Mouse (Mus musculus) kidney, embryonic 14.5 days (tissue): ENCODE measurements around the gene Srebf1. TPM values are rescaled to one million over a fixed set of nuclear protein-coding genes. Genes with fewer than 3 reads are reported as not detected.

Experiments used
- ATAC-seq: fragments of 200-750 bp; cut with Nextera tagmentation; 2 replicates; pipeline ENCODE4 v1.8.0; 2017; ENCODE audit warnings: moderate number of reproducible peaks, mild to moderate bottlenecking, moderate TSS enrichment, moderate library complexity; ENCODE audit not compliant: low FRiP score, low TSS enrichment
- H3K27ac ChIP-seq: fragments of 300-500 bp; sonication (generic); 2 replicates; pipeline ENCODE4 v1.5.1; 2014; ENCODE audit warnings: low read depth, mild to moderate bottlenecking, low read length, moderate library complexity, mixed read lengths
- H3K27me3 ChIP-seq: fragments of 300-500 bp; sonication (generic); 2 replicates; pipeline ENCODE4 v1.6.1; 2014; ENCODE audit warnings: mild to moderate bottlenecking, low read length; ENCODE audit not compliant: control insufficient read depth, insufficient read depth
- H3K36me3 ChIP-seq: fragments of 300-500 bp; sonication (generic); 2 replicates; pipeline ENCODE4 v1.6.1; 2014; ENCODE audit warnings: low read length, mixed read lengths; ENCODE audit not compliant: control insufficient read depth, insufficient read depth
- H3K4me1 ChIP-seq: fragments of 300-500 bp; sonication (generic); 2 replicates; pipeline ENCODE4 v1.6.1; 2014; ENCODE audit warnings: low read length, mixed read lengths; ENCODE audit not compliant: control insufficient read depth, insufficient read depth
- H3K4me2 ChIP-seq: fragments of 300-500 bp; sonication (generic); replicated peaks from 2 replicates; pipeline ENCODE4 v1.6.1; 2014; ENCODE audit warnings: low read depth, mild to moderate bottlenecking, low read length
- H3K4me3 ChIP-seq: fragments of 300-500 bp; sonication (generic); 2 replicates; pipeline ENCODE4 v1.5.1; 2014; ENCODE audit warnings: mild to moderate bottlenecking, low read length
- H3K9ac ChIP-seq: fragments of 300-500 bp; sonication (generic); 2 replicates; pipeline ENCODE4 v1.6.1; 2014; ENCODE audit warnings: low read depth, mild to moderate bottlenecking, low read length, moderate library complexity
- H3K9me3 ChIP-seq: fragments of 300-500 bp; sonication (generic); 2 replicates; pipeline ENCODE4 v1.6.1; 2016; ENCODE audit warnings: low read length; ENCODE audit not compliant: control insufficient read depth
- WGBS: fragments of 180-500 bp; shearing (Covaris S2); extraction: QIAGEN DNeasy Blood & Tissue Kit; methylation state at CpG from one replicate; pipeline ENCODE4 v1.1.7; 2014; 5-methylcytosine and 5-hydroxymethylcytosine counted together
- polyA plus RNA-seq: library from polyadenylated mRNA; unstranded; fragments of >200 nt; fragmentation: Nextera tagmentation; extraction: Ambion mirVana; gene quantifications from 2 replicates; pipeline ENCODE4 v1.2.1, GENCODE M21; 2014

The Srebf1 gene
- polyA plus RNA-seq, 1 experiment from 2014 or later, result 58.8 TPM

- Histone ChIP-seq H3K27ac (peak overlapping the region; percentile 60; the same call in 1 of the 2 replicates), H3K36me3 (peaks cover 3% of the 10 kb centered on the region; the same call in 1 of the 2 replicates), H3K4me1 (peaks cover 16% of the 10 kb centered on the region), H3K4me2 (peak overlapping the region; percentile 60), H3K27me3 (no peaks in the 10 kb centered on the region), H3K9me3 (no peaks in the 10 kb centered on the region), H3K4me3 (peak overlapping the region; percentile 67), H3K9ac (peak overlapping the region; percentile 72; the same call in 1 of the 2 replicates)
- WGBS, result 32% methylated on average over 8 of the region's 8 CpGs
- no peak for ATAC-seq
Observed at GRCm38 (mm10) chr11:60219609-60220008, 2.8 kb downstream of the Srebf1 start.

DNA sequence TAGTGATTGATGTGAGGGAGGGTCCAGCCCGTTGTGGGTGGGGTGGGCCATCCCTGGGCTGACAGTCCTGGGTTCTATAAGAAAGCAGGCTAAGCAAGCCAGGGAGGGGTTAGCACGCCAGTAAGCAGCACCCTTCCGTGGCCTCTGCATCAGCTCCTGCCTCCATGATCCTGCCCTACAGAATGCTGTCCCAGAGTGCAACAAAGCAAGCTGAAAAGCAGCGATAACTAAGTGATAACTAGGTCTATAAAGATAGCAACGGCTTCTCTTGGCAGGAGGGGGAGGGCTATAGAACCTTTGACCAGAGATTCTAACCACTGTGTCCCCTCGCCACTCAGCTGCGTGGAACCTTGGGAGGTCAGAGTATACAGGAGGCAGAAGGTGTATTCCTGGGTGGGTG is 4.9 kb downstream of the Srebf1 start:
- WGBS, result 85% methylated on average over 7 of the region's 7 CpGs
- H3K4me3 ChIP-seq, result no peak overlapping the region
- H3K4me1 ChIP-seq, result peaks cover 20% of the 10 kb centered on the region
- no peaks in the 10 kb centered on the region for H3K9me3 ChIP-seq
- H3K36me3 ChIP-seq, result peaks cover 3% of the 10 kb centered on the region; the same call in 1 of the 2 replicates
- no peak overlapping the region for H3K27ac ChIP-seq
- H3K4me2 ChIP-seq, result no peak overlapping the region
- no peak overlapping the region for H3K9ac ChIP-seq
- no peak for ATAC-seq
- no peaks in the 10 kb centered on the region for H3K27me3 ChIP-seq

- Histone ChIP-seq H3K4me3 (no peak overlapping the region), H3K4me1 (peaks cover 27% of the 10 kb centered on the region), H3K27me3 (no peaks in the 10 kb centered on the region), H3K9ac (no peak overlapping the region), H3K9me3 (no peaks in the 10 kb centered on the region), H3K36me3 (peaks cover 3% of the 10 kb centered on the region; the same call in 1 of the 2 replicates), H3K4me2 (no peak overlapping the region), H3K27ac (no peak overlapping the region)
- ATAC-seq, result no peak
- 63% methylated on average over 1 of the region's 1 CpGs for WGBS
Observed at GRCm38 (mm10) chr11:60216671-60217070, 5.7 kb downstream of the Srebf1 start.

- no peak overlapping the region for H3K27ac ChIP-seq
- peaks cover 45% of the 10 kb centered on the region for H3K4me1 ChIP-seq
- H3K9me3 ChIP-seq, result no peaks in the 10 kb centered on the region
- ATAC-seq, result no peak
- no peaks in the 10 kb centered on the region for H3K27me3 ChIP-seq
- peaks cover 3% of the 10 kb centered on the region; the same call in 1 of the 2 replicates for H3K36me3 ChIP-seq
- 65% methylated on average over 6 of the region's 6 CpGs for whole genome bisulfite sequencing
- no peak overlapping the region for H3K4me2 ChIP-seq
- no peak overlapping the region for H3K4me3 ChIP-seq
- peak overlapping the region; percentile 9; the same call in 1 of the 2 replicates for H3K9ac ChIP-seq
Observed at GRCm38 (mm10) chr11:60213266-60213665, 9.1 kb downstream of the Srebf1 start.

DNA sequence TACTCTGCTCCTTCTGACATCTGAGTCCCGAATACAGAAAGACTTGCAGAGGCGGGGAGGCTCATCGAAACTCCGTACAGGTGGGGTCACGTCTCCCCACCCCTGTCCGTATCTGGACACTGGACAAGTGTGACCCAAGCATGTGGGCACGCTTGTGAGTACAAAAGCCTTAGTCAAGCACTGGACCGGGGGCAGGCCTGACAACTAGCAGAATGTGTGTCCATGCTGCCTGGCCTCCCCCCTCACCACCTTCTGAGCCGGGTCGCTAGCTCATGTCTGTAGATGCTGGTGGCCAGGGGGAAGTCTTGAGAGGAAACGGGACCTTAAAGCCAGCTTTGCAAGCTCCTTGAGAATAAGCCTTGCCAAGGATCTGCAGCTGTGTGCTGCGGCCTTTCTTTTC is 10.6 kb downstream of the Srebf1 start:
- no peaks in the 10 kb centered on the region for H3K27me3 ChIP-seq
- H3K9ac ChIP-seq, result no peak overlapping the region
- H3K36me3 ChIP-seq, result peaks cover 5% of the 10 kb centered on the region
- H3K9me3 ChIP-seq, result no peaks in the 10 kb centered on the region
- peaks cover 50% of the 10 kb centered on the region for H3K4me1 ChIP-seq
- H3K27ac ChIP-seq, result no peak overlapping the region
- no peak overlapping the region for H3K4me3 ChIP-seq
- no peak overlapping the region for H3K4me2 ChIP-seq
- WGBS, result 42% methylated on average over 12 of the region's 12 CpGs
- no peak for ATAC-seq

- H3K27me3 ChIP-seq, result no peaks in the 10 kb centered on the region
- H3K4me1 ChIP-seq, result peaks cover 53% of the 10 kb centered on the region
- H3K9ac ChIP-seq, result no peak overlapping the region
- H3K4me2 ChIP-seq, result peak overlapping the region; percentile 67; the same call in 1 of the 2 replicates
- no peak for ATAC-seq
- H3K27ac ChIP-seq, result no peak overlapping the region
- no peaks in the 10 kb centered on the region for H3K9me3 ChIP-seq
- no peak overlapping the region for H3K4me3 ChIP-seq
- H3K36me3 ChIP-seq, result peaks cover 11% of the 10 kb centered on the region
- WGBS, result 49% methylated on average over 3 of the region's 3 CpGs
Observed at GRCm38 (mm10) chr11:60211152-60211551, 11.2 kb downstream of the Srebf1 start.

- peaks cover 18% of the 10 kb centered on the region for H3K36me3 ChIP-seq
- no peaks in the 10 kb centered on the region for H3K27me3 ChIP-seq
- peak overlapping the region; percentile 39 for H3K4me3 ChIP-seq
- no peaks in the 10 kb centered on the region for H3K9me3 ChIP-seq
- H3K4me2 ChIP-seq, result peak overlapping the region; percentile 67
- 1% methylated on average over 47 of the region's 47 CpGs for WGBS
- H3K4me1 ChIP-seq, result peaks cover 54% of the 10 kb centered on the region
- ATAC-seq, result peak; percentile 88
- peak overlapping the region; percentile 48; the same call in 1 of the 2 replicates for H3K27ac ChIP-seq
- H3K9ac ChIP-seq, result peak overlapping the region; percentile 50
Observed at GRCm38 (mm10) chr11:60210305-60210724, 12.1 kb downstream of the Srebf1 start.

DNA sequence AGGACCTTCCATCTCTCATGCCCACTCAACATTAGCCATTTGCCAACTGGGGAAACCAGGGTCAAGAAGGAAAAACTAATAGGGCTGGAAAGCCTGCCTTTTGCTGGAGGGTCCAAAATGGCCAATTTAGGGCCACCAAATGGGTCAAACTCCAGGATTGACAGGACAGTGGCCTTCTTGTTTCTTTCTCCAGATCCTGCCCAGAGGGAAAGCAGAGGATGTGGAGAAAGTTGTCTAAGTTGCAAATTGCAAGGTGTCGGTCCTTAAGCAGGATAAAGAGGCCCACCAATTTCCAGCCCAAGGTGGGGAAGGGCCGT is 12.5 kb downstream of the Srebf1 start:
- Histone ChIP-seq H3K9me3 (no peaks in the 10 kb centered on the region), H3K36me3 (peaks cover 22% of the 10 kb centered on the region), H3K4me1 (peaks cover 54% of the 10 kb centered on the region), H3K9ac (peak overlapping the region; percentile 50), H3K4me2 (peak overlapping the region; percentile 67), H3K27me3 (no peaks in the 10 kb centered on the region), H3K27ac (peak overlapping the region; percentile 48; the same call in 1 of the 2 replicates), H3K4me3 (peak overlapping the region; percentile 39)
- ATAC-seq, result no peak
- 5% methylated on average over 2 of the region's 2 CpGs for WGBS

DNA sequence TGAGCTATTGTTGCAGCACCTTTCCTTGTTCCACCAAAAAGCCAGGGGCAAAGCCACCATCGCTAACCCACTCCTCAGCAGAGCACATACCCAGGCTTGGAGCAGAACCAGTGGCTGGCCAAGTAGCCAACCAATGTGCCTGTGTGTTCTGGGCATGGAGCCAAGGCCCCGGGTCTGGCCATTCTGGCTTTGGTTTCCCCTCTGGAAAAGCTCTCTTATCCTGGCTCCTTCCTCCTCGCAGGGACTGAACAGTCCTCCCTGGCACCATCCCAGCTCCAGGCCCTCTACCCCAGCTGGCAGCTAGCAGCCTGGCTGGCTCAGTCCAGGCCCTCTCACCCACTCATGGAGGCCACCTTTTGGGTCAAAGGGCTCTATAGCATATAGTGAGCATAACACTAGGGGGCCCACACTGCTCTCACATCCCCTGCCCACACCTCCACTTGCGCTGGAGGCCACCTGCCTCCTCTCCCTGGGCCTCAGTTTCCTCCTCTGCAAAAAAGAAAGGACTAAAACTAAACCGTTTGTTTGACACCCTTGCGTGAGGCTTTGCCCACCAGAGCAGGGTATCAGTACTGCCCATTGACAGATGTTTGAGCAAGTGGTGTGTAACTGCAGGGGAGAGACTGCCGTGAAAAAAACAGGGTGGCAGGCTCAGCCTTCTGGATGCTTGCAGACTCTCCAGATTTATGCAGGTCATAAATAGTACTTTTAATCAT is 13.0 kb downstream of the Srebf1 start:
- Histone ChIP-seq H3K36me3 (peaks cover 27% of the 10 kb centered on the region), H3K27ac (peak overlapping the region; percentile 48; the same call in 1 of the 2 replicates), H3K4me3 (peak overlapping the region; percentile 39), H3K4me1 (peaks cover 54% of the 10 kb centered on the region), H3K9me3 (no peaks in the 10 kb centered on the region), H3K9ac (peak overlapping the region; percentile 50; the same call in 1 of the 2 replicates), H3K4me2 (peak overlapping the region; percentile 67), H3K27me3 (no peaks in the 10 kb centered on the region)
- 37% methylated on average over 7 of the region's 7 CpGs for WGBS
- ATAC-seq, result no peak
